Mouse (Mus musculus): ENCODE measurements at regions not wholly inside any gene's neighbourhood (a gene's known extent, or its start where the extent isn't known, plus 50 kb on each side); places are given as distances from the start of the nearest gene placed in this dataset.

- in situ Hi-C loops (cut with MboI; ENCODE audit: low pct_unique_long_range_greater_than_20kb) = no loop called here
- POLR2A ChIA-PET = no interaction called here
- ATAC-seq = no peak
- H3K27me3 ChIP-seq = peaks cover 5% of the 10 kb centered on the region
- no peak for DNase-seq (ENCODE audit: low read depth, low spot score)
- CTCF ChIA-PET = no interaction called here
- no peak for TF ChIP-seq CTCF (IDR thresholded peaks at IDR 0.05)
Measured at GRCm38 (mm10) chr16:15491328-15491999, 174.2 kb downstream of the Gm21897 start.

DNA sequence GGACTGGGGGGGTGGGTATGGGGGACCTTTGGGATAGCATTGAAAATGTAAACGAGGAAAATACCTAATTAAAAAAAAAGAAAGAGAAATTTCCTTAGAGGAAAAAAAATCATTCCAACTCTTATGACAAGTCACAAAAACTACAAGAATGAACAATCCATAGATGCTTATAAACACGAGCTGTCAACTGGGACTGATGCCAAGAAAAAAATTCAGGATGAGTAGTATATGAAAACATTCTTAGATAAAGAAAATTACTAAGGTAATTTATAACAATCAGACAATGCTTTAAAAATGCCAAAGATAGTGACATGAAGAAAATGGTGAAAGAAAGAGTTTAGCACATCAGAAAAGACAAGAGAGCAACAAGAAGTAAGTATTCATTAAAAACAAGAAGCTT is 176.0 kb downstream of the Gm21897 start:
- peaks cover 5% of the 10 kb centered on the region for H3K27me3 ChIP-seq
- in situ Hi-C loops (cut with MboI; ENCODE audit: low pct_unique_long_range_greater_than_20kb) = no loop called here

More for the DNA sequence above, 176.0 kb downstream of the Gm21897 start:
- ChIA-PET POLR2A (no interaction called here), CTCF (no interaction called here)
- TF ChIP-seq CTCF (IDR thresholded peaks at IDR 0.05) = no peak
- DNase-seq (ENCODE audit: low read depth, low spot score) = no peak
- no peak for ATAC-seq

Data from Patski (cell line).